Mouse (Mus musculus) limb, embryonic 14.5 days (tissue): ENCODE data around the gene Gda. TPM values are rescaled to one million over a fixed set of nuclear protein-coding genes. Genes with fewer than 3 reads are reported as not detected.

Source experiments
- ATAC-seq: fragments of 200-750 bp; cut with Nextera tagmentation; 2 replicates; pipeline ENCODE4 v1.8.0; 2017; ENCODE audit warnings: low read depth, moderate number of reproducible peaks, moderate TSS enrichment; ENCODE audit not compliant: low FRiP score
- DNase-seq: peaks from one replicate; pipeline ENCODE4 v3.0.0-alpha.2; 2015; ENCODE audit warnings: low spot score
- H3K27ac ChIP-seq: fragments of 300-500 bp; sonication (generic); replicated peaks from 2 replicates; pipeline ENCODE4 v1.5.1; 2014; ENCODE audit warnings: low read depth, mild to moderate bottlenecking, low read length, moderate library complexity, mixed read lengths
- H3K27me3 ChIP-seq: fragments of 300-500 bp; sonication (generic); 2 replicates; pipeline ENCODE4 v1.6.1; 2014; ENCODE audit warnings: low read length, mixed read lengths; ENCODE audit not compliant: control insufficient read depth, insufficient read depth
- H3K36me3 ChIP-seq: fragments of 300-500 bp; sonication (generic); 2 replicates; pipeline ENCODE4 v1.6.1; 2014; ENCODE audit warnings: mild to moderate bottlenecking, low read length, moderate library complexity, mixed read lengths; ENCODE audit not compliant: control insufficient read depth, insufficient read depth
- H3K4me1 ChIP-seq: fragments of 300-500 bp; sonication (generic); 2 replicates; pipeline ENCODE4 v1.6.1; 2014; ENCODE audit warnings: antibody characterized with exemption, low read length, mixed read lengths; ENCODE audit not compliant: control insufficient read depth, insufficient read depth
- H3K4me2 ChIP-seq: fragments of 300-500 bp; sonication (generic); replicated peaks from 2 replicates; pipeline ENCODE4 v1.6.1; 2014; ENCODE audit warnings: low read depth, mild to moderate bottlenecking, low read length, moderate library complexity; ENCODE audit not compliant: severe bottlenecking
- H3K4me3 ChIP-seq: fragments of 300-500 bp; sonication (generic); replicated peaks from 2 replicates; pipeline ENCODE4 v1.5.1; 2014; ENCODE audit warnings: low read length
- H3K9ac ChIP-seq: fragments of 300-500 bp; sonication (generic); 2 replicates; pipeline ENCODE4 v1.6.1; 2014; ENCODE audit warnings: mild to moderate bottlenecking, low read depth, low read length, moderate library complexity; ENCODE audit not compliant: severe bottlenecking
- H3K9me3 ChIP-seq: fragments of 300-500 bp; sonication (generic); 2 replicates; pipeline ENCODE4 v1.6.1; 2016; ENCODE audit warnings: low read length; ENCODE audit not compliant: control insufficient read depth
- POLR2A ChIP-seq: fragments of 200-500 bp; IDR thresholded peaks from 2 replicates; pipeline ENCODE4 v1.8.0; 2012; ENCODE audit warnings: inconsistent platforms, mild to moderate bottlenecking, moderate library complexity, borderline replicate concordance; ENCODE audit not compliant: insufficient read depth, insufficient read length; ENCODE audit errors: extremely low read depth
- WGBS: fragments of 180-500 bp; shearing (Covaris S2); extraction: QIAGEN DNeasy Blood & Tissue Kit; methylation state at CpG from one replicate; pipeline ENCODE4 v1.1.7; 2014; 5-methylcytosine and 5-hydroxymethylcytosine counted together
- polyA plus RNA-seq, 2 experiments: library from polyadenylated mRNA; depleted of rRNA in 1 of 2; stranded (reverse) in 1 of 2; unstranded in 1 of 2; fragments of >200 nt; fragmentation: Nextera tagmentation in 1 of 2; extraction: Ambion mirVana in 1 of 2; gene quantifications; 2 replicates each; pipeline versions ENCODE4 v1.2.1 to v1.2.3; 2012 to 2014

Gda gene
- polyA plus RNA-seq, 2 experiments = 0.07 to 0.10 TPM

DNA sequence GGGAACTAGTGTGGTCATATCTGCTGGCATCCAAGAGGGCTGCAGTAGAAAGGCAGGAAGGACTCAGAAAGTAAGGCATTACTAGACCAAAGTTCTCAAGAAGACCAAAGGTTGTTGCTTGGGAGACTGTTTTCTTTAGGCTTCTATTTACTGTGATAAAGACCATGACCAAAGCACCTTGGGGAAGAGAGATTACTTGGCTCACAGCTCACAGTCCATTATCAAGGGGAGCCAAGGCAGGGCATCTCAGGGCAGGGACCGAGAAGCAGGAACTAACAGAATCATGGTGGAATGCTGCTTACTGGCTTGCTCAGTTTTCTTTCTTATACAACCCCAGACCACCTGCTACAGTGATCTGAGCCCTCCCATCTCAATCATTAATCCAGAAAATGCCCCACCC, 65.9 kb downstream of the Gda start:
- no peak for DNase-seq
- WGBS = 93% methylated on average over 1 of the region's 1 CpGs

GRCm38 (mm10) chr19:21397994-21398393, 75.3 kb downstream of the Gda start:
- Histone ChIP-seq H3K4me3 (no peak overlapping the region), H3K4me2 (no peak overlapping the region), H3K27me3 (no peaks in the 10 kb centered on the region), H3K9me3 (no peaks in the 10 kb centered on the region), H3K36me3 (no peaks in the 10 kb centered on the region), H3K27ac (no peak overlapping the region), H3K9ac (no peak overlapping the region), H3K4me1 (no peaks in the 10 kb centered on the region)
- TF ChIP-seq POLR2A = no peak
- DNase-seq = no peak
- no peak for ATAC-seq

More for the DNA sequence above, 65.9 kb downstream of the Gda start:
- Histone ChIP-seq H3K36me3 (no peaks in the 10 kb centered on the region), H3K4me2 (no peak overlapping the region), H3K9ac (no peak overlapping the region), H3K27ac (no peak overlapping the region), H3K4me3 (no peak overlapping the region), H3K4me1 (no peaks in the 10 kb centered on the region), H3K27me3 (no peaks in the 10 kb centered on the region), H3K9me3 (no peaks in the 10 kb centered on the region)
- no peak for TF ChIP-seq POLR2A
- no peak for ATAC-seq

- Histone ChIP-seq H3K4me2 (no peak overlapping the region), H3K4me1 (no peaks in the 10 kb centered on the region), H3K9me3 (no peaks in the 10 kb centered on the region), H3K36me3 (no peaks in the 10 kb centered on the region), H3K9ac (no peak overlapping the region), H3K27ac (no peak overlapping the region), H3K27me3 (no peaks in the 10 kb centered on the region), H3K4me3 (no peak overlapping the region)
- no peak for DNase-seq
- no peak for TF ChIP-seq POLR2A
- 93% methylated on average over 7 of the region's 7 CpGs for WGBS
- ATAC-seq = no peak
Observed at GRCm38 (mm10) chr19:21396364-21396763, 76.9 kb downstream of the Gda start.

- Histone ChIP-seq H3K9ac (no peak overlapping the region), H3K4me2 (no peak overlapping the region), H3K27me3 (no peaks in the 10 kb centered on the region), H3K9me3 (no peaks in the 10 kb centered on the region), H3K4me1 (no peaks in the 10 kb centered on the region), H3K4me3 (no peak overlapping the region), H3K36me3 (no peaks in the 10 kb centered on the region), H3K27ac (no peak overlapping the region)
- 85% methylated on average over 7 of the region's 7 CpGs for WGBS
- DNase-seq (no peak), ATAC-seq (no peak)
- TF ChIP-seq POLR2A = no peak
Observed at GRCm38 (mm10) chr19:21390904-21391303, 82.3 kb downstream of the Gda start.

DNA sequence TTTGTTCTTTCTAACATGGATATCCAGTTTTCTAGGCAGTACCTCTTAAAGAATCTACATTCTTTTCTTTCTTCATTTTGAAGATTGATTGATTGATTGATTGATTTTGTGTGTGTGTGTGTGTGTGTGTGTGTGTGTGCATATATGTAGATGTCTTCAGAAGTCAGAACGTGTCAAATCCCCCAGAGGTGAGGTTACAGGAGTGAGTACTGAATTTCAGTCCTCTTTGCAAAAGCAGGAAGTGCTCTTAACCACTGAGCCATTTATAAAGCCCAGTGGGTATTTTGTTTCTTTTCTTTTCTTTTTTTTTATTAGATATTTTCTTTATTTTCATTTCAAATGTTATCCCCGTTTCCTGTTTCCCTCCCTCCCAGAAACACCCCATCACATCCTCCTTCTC, 86.4 kb downstream of the Gda start:
- Histone ChIP-seq H3K4me2 (no peak overlapping the region), H3K27me3 (no peaks in the 10 kb centered on the region), H3K9ac (no peak overlapping the region), H3K9me3 (no peaks in the 10 kb centered on the region), H3K36me3 (no peaks in the 10 kb centered on the region), H3K27ac (no peak overlapping the region), H3K4me1 (no peaks in the 10 kb centered on the region), H3K4me3 (no peak overlapping the region)
- ATAC-seq (no peak), DNase-seq (no peak)
- WGBS = 63% methylated on average over 2 of the region's 2 CpGs
- TF ChIP-seq POLR2A = no peak

DNA sequence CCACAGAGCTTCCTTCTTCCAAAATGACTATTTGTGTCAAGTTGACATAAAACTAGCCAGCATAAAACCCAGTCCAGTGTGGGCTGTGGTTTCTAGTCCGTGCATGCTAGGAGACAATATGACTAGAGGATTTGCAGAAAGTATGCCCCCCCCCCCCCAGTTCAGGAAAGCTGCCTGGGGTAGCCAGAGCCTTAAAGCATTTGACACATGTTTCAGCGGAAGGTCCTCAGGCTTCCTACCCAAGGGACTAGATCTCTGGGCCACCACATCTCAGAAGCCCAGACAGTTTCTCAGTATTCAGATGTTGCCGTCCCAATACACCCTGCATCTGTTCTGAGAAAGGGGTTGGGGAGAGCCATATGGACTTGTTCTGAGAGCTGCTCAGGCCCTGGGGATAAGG, 89.0 kb downstream of the Gda start:
- H3K4me2 ChIP-seq = no peak overlapping the region
- H3K27ac ChIP-seq = no peak overlapping the region
- H3K36me3 ChIP-seq = no peaks in the 10 kb centered on the region
- ATAC-seq (no peak), DNase-seq (no peak)
- H3K4me3 ChIP-seq = no peak overlapping the region
- no peak overlapping the region for H3K9ac ChIP-seq
- no peaks in the 10 kb centered on the region for H3K27me3 ChIP-seq
- WGBS = 56% methylated on average over 3 of the region's 3 CpGs
- H3K4me1 ChIP-seq = no peaks in the 10 kb centered on the region
- H3K9me3 ChIP-seq = no peaks in the 10 kb centered on the region
- TF ChIP-seq POLR2A = no peak
